Mouse (Mus musculus): ENCODE data around the gene Tead2. TPM values are rescaled to one million over a fixed set of nuclear protein-coding genes. Genes with fewer than 3 reads are reported as not detected.

The Tead2 gene
- polyA plus RNA-seq, 1 experiment = 0.06 TPM

DNA sequence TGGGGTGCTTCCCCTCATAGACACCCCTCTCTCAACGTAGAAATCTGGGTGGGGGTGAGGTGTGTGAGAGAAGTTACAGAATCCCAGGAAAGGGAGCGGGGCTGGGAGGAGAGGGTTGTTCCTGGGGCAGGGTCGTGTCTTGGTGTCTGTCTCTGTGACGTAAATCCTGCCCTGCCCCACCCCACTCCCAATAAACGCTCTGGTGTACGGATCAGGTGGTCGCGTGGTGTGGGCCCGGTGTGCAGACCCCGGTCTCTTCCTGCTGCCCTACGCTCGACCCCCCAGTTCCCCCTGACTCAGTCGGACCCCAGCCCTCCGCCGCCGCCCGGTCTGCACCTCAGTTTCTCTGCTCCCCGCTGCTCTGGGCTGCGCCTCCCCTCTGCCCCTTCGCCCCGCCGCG is 39.6 kb upstream of the Tead2 start:
- peaks cover 9% of the 10 kb centered on the region for H3K4me1 ChIP-seq (ENCODE audit: control insufficient read depth)
- H3K27me3 ChIP-seq (ENCODE audit: control insufficient read depth) = peaks cover 87% of the 10 kb centered on the region
- no peak for TF ChIP-seq TAL1 (IDR thresholded peaks at IDR 0.05; ENCODE audit: low read length)
- no peak for TF ChIP-seq GATA1 (IDR thresholded peaks at IDR 0.05; ENCODE audit: low read length)
- H3K4me3 ChIP-seq (replicated peaks) = no peak overlapping the region
- H3K9me3 ChIP-seq (ENCODE audit: control insufficient read depth, low read length) = peaks cover 17% of the 10 kb centered on the region
- H3K36me3 ChIP-seq (ENCODE audit: control insufficient read depth) = no peaks in the 10 kb centered on the region

DNA sequence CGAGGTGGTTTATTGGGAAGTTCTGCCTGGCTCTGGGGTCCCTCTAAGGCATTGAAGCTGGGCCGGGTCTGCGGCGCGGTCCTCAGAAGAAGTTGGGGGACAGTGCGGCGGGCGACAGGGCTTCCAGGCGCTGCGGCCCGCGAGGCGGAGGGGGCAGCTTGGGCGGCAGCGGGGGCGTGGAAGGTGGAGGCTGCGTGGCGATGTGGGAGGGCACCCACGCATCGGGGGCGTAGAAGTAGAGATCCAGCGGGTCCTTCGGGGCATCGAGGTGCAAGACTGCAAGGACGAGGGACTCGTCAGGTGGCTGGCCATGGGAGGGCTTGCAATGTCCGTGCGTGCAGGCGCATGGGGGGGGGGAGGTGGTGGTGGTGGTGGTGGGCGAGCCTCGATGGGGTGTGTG is 39.2 kb upstream of the Tead2 start:
- H3K36me3 ChIP-seq (ENCODE audit: control insufficient read depth) = no peaks in the 10 kb centered on the region
- H3K4me1 ChIP-seq (ENCODE audit: control insufficient read depth) = peaks cover 12% of the 10 kb centered on the region
- H3K27me3 ChIP-seq (ENCODE audit: control insufficient read depth) = peaks cover 89% of the 10 kb centered on the region
- no peak for TF ChIP-seq TAL1 (IDR thresholded peaks at IDR 0.05; ENCODE audit: low read length)
- no peak for TF ChIP-seq GATA1 (IDR thresholded peaks at IDR 0.05; ENCODE audit: low read length)
- peaks cover 16% of the 10 kb centered on the region for H3K9me3 ChIP-seq (ENCODE audit: control insufficient read depth, low read length)
- H3K4me3 ChIP-seq (replicated peaks) = no peak overlapping the region

DNA sequence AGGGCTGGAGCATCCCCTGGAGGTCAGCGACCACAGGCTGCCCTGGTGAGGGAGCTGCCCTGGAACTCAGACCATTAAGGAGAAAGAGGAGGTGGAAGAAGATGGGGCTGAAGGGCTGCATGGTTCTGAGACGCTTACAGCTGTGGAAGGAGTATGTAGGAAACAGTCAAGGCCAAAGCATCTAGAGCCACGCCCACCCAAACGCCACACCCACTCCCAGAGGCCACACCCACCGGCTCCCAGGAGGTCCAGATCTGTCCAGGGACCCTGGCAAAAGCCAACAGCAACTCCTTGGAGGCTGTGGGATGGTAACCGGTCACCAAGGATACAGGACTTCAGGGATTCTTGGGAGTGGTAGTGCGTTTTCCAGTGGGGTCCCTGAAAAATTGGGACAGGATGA is 37.0 kb upstream of the Tead2 start:
- Histone ChIP-seq H3K36me3 (ENCODE audit: control insufficient read depth) (no peaks in the 10 kb centered on the region), H3K4me3 (replicated peaks) (no peak overlapping the region), H3K4me1 (ENCODE audit: control insufficient read depth) (peaks cover 21% of the 10 kb centered on the region), H3K9me3 (ENCODE audit: control insufficient read depth, low read length) (peaks cover 4% of the 10 kb centered on the region; the same call in 1 of the 2 replicates), H3K27me3 (ENCODE audit: control insufficient read depth) (peaks cover 98% of the 10 kb centered on the region)
- TF ChIP-seq TAL1 (IDR thresholded peaks at IDR 0.05; ENCODE audit: low read length) = no peak
- TF ChIP-seq GATA1 (IDR thresholded peaks at IDR 0.05; ENCODE audit: low read length) = no peak

DNA sequence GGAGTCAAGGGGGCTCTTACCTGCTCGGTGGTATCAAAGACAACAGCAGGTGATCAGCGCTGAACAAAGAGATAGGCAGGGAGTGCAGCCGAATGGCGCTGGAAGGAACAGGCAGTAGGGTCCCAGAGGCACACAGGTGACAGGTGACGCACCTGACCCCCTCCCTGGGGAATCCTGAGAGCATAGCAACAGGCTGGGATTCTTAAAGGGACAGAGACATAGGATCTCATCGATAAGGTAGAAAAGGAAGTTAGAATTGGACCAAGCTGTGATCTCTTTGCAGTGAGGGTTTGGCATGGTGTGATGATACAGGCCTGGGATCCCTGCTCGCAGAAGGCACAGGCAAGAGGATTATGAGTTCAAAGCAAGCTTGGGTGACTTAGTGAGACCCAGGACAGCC is 36.1 kb upstream of the Tead2 start, which contains the start of gene Gfy:
Gene Gfy, minus strand, starts transcription at position 101 of the 400 bp plus-strand sequence.
- peaks cover 4% of the 10 kb centered on the region; the same call in 1 of the 2 replicates for H3K9me3 ChIP-seq (ENCODE audit: control insufficient read depth, low read length)
- no peak for TF ChIP-seq TAL1 (IDR thresholded peaks at IDR 0.05; ENCODE audit: low read length)
- TF ChIP-seq GATA1 (IDR thresholded peaks at IDR 0.05; ENCODE audit: low read length) = no peak
- no peaks in the 10 kb centered on the region for H3K36me3 ChIP-seq (ENCODE audit: control insufficient read depth)
- peaks cover 100% of the 10 kb centered on the region for H3K27me3 ChIP-seq (ENCODE audit: control insufficient read depth)
- peaks cover 21% of the 10 kb centered on the region for H3K4me1 ChIP-seq (ENCODE audit: control insufficient read depth)
- no peak within 1 kb of the TSS for H3K4me3 ChIP-seq (replicated peaks)

DNA sequence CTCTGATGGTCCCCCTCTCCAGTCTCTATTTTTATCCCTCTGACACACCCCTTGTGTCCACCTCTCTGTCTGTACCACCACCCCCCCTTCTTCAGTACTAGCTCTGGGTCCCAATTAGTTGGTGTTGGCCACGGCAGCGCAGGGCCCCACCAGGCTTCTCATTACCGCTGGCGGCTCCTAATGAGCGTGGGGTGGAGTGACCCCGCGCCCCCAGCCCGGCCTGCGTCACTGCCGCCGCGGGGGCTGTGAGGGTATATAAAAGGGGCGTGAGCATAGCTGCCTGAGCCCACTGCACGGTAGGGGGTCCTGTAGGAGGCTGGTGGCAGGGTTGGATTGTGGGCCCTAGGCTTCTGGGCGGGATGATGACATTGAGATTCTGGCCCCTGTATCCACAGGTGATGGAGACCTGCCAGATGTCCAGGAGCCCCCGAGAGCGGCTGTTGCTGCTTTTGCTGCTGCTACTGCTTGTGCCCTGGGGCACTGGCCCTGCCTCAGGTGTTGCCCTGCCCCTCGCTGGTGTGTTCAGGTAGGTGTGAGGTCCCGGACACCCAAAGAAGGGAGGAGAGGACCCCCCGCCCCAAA is 34.6 kb upstream of the Tead2 start, which contains the start of gene Pth2:
Gene Pth2, plus strand, starts transcription at position 100 of the 582 bp plus-strand sequence.
- Histone ChIP-seq H3K4me3 (replicated peaks) (peak within 1 kb of the TSS; percentile 53), H3K4me1 (ENCODE audit: control insufficient read depth) (peaks cover 21% of the 10 kb centered on the region), H3K36me3 (ENCODE audit: control insufficient read depth) (no peaks in the 10 kb centered on the region), H3K27me3 (ENCODE audit: control insufficient read depth) (peaks cover 100% of the 10 kb centered on the region), H3K9me3 (ENCODE audit: control insufficient read depth, low read length) (peaks cover 2% of the 10 kb centered on the region; the same call in 1 of the 2 replicates)
- TF ChIP-seq TAL1 (IDR thresholded peaks at IDR 0.05; ENCODE audit: low read length) (no peak), GATA1 (IDR thresholded peaks at IDR 0.05; ENCODE audit: low read length) (no peak)

DNA sequence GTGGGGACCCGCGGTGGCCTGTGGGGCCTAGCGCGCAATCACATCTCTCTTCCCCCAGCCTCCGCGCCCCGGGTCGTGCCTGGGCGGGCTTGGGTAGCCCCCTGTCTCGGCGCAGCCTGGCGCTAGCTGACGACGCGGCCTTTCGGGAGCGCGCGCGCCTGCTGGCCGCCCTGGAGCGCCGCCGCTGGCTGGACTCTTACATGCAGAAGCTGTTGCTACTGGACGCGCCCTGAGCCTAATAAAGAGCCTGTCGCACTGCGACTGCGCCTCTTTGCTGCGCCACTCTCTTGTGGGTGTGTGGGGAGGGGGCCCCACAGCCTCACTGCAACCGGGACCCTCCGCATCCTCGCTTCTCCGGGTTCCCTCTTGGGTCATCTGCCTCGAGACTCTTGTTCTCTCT is 34.0 kb upstream of the Tead2 start:
- TF ChIP-seq GATA1 (IDR thresholded peaks at IDR 0.05; ENCODE audit: low read length) (no peak), TAL1 (IDR thresholded peaks at IDR 0.05; ENCODE audit: low read length) (no peak)

DNA sequence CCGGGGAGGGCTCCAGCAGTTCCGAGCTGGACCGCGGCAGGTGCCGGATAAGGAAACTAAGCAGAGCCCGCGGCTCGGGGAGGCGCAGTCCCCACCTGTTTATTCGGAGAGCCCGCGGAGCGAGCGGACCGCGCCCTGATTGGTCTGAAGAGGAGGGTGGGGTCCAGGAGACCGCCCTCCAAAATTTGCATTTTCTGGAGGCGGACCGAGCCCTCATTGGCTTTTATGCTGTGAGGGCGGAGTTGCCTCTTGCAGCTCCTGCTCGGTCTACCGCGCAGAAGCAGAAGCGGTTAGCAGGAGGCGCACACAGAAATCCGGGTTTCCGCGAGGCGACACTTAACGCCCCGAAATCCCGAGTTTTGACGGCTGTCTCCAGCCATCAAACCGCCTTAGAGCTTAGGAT is 33.4 kb upstream of the Tead2 start:
- Histone ChIP-seq H3K9me3 (ENCODE audit: control insufficient read depth, low read length) (peaks cover 2% of the 10 kb centered on the region; the same call in 1 of the 2 replicates), H3K27me3 (ENCODE audit: control insufficient read depth) (peaks cover 100% of the 10 kb centered on the region), H3K4me1 (ENCODE audit: control insufficient read depth) (peaks cover 21% of the 10 kb centered on the region), H3K4me3 (replicated peaks) (peak overlapping the region; percentile 53), H3K36me3 (ENCODE audit: control insufficient read depth) (no peaks in the 10 kb centered on the region)
- TF ChIP-seq GATA1 (IDR thresholded peaks at IDR 0.05; ENCODE audit: low read length) = no peak
- TF ChIP-seq TAL1 (IDR thresholded peaks at IDR 0.05; ENCODE audit: low read length) = no peak

More for the DNA sequence above, 34.0 kb upstream of the Tead2 start:
- peaks cover 100% of the 10 kb centered on the region for H3K27me3 ChIP-seq (ENCODE audit: control insufficient read depth)
- H3K4me3 ChIP-seq (replicated peaks) = peak overlapping the region; percentile 53
- H3K36me3 ChIP-seq (ENCODE audit: control insufficient read depth) = no peaks in the 10 kb centered on the region
- peaks cover 21% of the 10 kb centered on the region for H3K4me1 ChIP-seq (ENCODE audit: control insufficient read depth)
- H3K9me3 ChIP-seq (ENCODE audit: control insufficient read depth, low read length) = peaks cover 2% of the 10 kb centered on the region; the same call in 1 of the 2 replicates

DNA sequence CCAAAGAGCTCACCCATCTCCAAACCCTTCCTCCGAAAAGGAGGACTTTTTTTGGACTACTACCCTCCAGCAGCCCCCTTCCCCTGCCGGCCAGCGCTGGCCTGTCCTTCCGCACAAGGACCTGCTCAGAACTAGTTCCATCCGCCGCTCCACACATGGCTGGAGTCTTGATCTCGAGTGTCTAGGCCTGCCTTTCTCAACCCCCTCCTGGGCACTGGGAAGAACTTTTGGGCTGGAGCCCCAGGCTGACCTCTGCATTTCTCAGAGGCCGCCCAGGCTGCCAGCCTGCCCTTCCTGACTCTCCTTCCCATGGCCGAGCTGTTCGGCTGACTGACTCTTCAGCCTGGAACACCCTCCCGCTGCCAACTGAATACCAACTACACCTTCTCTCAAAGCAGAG is 32.9 kb upstream of the Tead2 start:
- H3K36me3 ChIP-seq (ENCODE audit: control insufficient read depth) = no peaks in the 10 kb centered on the region
- H3K27me3 ChIP-seq (ENCODE audit: control insufficient read depth) = peaks cover 97% of the 10 kb centered on the region
- TF ChIP-seq GATA1 (IDR thresholded peaks at IDR 0.05; ENCODE audit: low read length) (no peak), TAL1 (IDR thresholded peaks at IDR 0.05; ENCODE audit: low read length) (no peak)
- H3K9me3 ChIP-seq (ENCODE audit: control insufficient read depth, low read length) = no peaks in the 10 kb centered on the region
- peak overlapping the region; percentile 53 for H3K4me3 ChIP-seq (replicated peaks)
- peaks cover 21% of the 10 kb centered on the region for H3K4me1 ChIP-seq (ENCODE audit: control insufficient read depth)

DNA sequence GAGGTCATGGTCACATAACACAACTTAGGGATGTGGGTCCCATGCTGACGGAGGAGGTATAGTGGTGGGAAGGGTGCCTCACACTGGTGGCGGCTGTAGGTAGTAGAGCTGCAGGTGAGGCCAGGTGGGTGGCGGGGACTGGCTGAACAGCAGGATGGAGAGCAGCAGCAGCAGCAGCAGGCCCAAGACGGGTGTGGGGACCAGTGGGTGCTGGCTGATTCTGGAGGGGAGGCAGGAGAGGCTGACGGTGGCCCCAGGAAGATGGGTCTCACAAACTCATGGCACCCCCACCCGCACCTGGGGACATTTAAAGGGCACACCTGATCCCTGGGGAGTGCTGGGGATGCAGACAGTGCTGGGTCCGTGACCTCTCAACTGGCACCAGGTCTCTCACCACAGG is 31.9 kb upstream of the Tead2 start:
- Histone ChIP-seq H3K36me3 (ENCODE audit: control insufficient read depth) (no peaks in the 10 kb centered on the region), H3K27me3 (ENCODE audit: control insufficient read depth) (peaks cover 96% of the 10 kb centered on the region), H3K9me3 (ENCODE audit: control insufficient read depth, low read length) (no peaks in the 10 kb centered on the region), H3K4me1 (ENCODE audit: control insufficient read depth) (peaks cover 18% of the 10 kb centered on the region), H3K4me3 (replicated peaks) (no peak overlapping the region)
- TF ChIP-seq GATA1 (IDR thresholded peaks at IDR 0.05; ENCODE audit: low read length) = no peak
- no peak for TF ChIP-seq TAL1 (IDR thresholded peaks at IDR 0.05; ENCODE audit: low read length)
